Mouse (Mus musculus) brain, adult 2 months (tissue): Measurements from ENCODE around the gene Hist3h2ba.
"Not testable (repeated sequence)": the region's sequence is repeated elsewhere in the genome, so short reads cannot be mapped to it uniquely, and the experiment has no call there.

ENCODE experiments used
- DNase-seq: peaks from one replicate; pipeline ENCODE4 v3.0.0; 2011; ENCODE audit warnings: low read depth, low spot score

Gene Hist3h2ba

DNA sequence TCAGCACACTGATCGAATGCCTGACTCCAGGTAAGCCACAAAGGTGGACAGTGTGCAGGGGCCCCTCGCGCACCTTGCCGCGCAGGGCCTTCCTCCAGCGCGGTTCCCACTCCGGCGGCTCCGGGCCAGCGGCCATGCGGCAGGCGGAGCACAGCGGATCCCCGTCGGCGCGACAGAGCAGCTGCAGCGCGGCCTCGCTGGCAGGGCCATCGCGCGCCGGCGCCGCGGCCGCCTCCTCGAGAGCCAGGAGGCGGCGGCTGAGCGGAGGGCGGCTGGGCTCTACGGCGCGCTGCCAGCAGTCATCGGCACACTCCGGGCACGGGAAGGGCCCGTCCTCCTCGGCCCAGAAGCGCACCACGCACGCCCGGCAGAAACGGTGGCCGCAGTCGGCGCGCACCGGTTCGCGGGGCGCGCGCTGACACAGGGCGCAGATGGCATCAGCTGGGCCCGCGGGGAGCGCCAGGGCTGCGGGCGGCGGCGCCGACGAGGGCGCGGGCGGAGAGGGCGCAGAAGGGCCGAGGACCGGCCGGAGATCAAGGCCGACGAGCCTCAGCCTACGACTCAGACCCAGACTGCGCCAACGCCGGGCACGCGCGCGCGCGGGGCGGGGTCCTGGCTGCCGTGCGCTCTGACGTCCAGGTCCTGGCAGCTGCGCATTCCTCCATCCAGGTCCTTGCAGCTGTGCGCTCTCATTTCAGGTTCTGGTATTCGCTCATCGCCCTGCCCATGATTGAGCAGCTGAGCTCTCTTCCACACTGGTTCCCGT, 10.2 kb upstream of the Hist3h2ba start, which contains the start of gene Rnf187:
Rnf187 (minus strand) TSS at position 595 of the 766 bp plus-strand sequence.
- DNase-seq: peak; percentile 99

- no peak for DNase-seq
Observed at GRCm38 (mm10) chr11:58939088-58939439, 9.7 kb upstream of the Hist3h2ba start.

GRCm38 (mm10) chr11:58944136-58944535, 4.6 kb upstream of the Hist3h2ba start:
- peak; percentile 60 for DNase-seq

DNA sequence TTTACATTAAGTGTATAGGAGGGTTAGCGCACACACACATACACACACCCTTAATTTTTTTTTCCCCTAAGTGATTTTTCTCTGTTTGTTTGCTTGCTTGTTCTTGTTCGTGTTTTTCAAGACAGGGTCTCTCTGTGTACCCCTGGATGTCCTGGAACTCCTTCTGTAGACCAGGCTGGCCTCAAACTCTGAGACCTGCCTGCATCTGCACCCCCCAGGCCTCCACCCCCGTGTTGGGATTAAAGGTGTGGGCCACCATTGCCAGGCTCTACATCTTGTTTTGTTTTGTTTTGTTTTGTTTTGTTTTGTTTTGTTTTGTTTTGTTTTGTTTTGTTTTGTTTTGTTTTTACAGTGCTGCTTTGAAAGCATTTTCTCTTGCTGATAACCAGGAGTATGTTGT, 1.4 kb upstream of the Hist3h2ba start:
- no peak for DNase-seq

GRCm38 (mm10) chr11:58947798-58948528, 757 bp upstream of the Hist3h2ba start:
- peak; percentile 83 for DNase-seq

- DNase-seq: peak; percentile 97
Observed at GRCm38 (mm10) chr11:58949480-58950431, 1.0 kb downstream of the Hist3h2ba start.

DNA sequence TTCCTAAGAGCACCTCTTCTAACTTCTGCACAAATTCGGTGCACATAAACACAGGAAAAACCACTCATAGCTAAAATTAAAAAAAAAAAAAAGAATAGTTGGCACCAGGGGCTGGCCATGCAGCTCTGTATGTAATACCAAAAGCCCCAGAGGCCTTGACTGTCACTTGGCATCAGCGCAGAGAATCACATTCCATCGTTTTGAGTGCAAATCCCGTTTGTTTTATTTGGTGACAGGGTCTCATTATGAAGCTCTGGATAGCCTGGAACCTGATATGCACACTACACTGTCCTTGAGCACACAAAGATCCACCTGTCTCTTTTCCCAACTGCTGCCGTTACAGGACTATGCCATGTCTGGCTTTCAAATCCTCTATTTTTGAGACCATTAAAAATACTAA, 2.5 kb downstream of the Hist3h2ba start:
- DNase-seq: no peak

GRCm38 (mm10) chr11:58953351-58954169, 4.8 kb downstream of the Hist3h2ba start:
- peak; percentile 83 for DNase-seq

GRCm38 (mm10) chr11:58954170-58954419, 5.4 kb downstream of the Hist3h2ba start:
- DNase-seq: not testable (repeated sequence)

DNA sequence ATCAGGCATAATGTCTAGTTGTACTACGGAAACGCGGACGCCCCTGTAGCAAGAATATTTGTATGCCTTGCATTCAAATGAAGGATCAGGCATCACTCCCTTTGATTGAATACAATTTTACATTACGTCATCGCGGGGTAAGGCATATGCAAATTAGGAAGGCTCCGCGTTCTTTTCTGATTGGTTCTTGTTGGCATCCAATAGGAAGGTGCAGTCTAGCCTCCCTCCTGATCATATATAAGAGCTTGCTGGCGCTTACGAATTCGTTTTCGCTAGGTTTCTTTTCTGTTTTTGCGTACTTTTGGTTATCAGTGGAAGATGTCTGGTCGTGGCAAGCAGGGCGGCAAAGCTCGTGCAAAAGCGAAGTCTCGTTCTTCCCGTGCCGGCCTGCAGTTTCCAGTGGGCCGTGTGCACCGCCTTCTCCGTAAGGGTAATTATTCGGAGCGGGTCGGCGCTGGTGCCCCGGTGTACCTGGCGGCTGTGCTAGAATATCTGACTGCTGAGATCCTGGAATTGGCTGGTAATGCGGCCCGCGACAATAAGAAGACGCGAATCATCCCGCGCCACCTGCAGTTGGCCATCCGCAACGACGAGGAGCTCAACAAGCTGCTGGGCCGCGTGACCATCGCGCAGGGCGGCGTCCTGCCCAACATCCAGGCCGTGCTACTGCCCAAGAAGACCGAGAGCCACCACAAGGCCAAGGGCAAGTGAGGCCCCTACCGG, 5.9 kb downstream of the Hist3h2ba start, which contains the start of the genes Hist3h2a and Trim17:
Hist3h2a (plus strand) TSS at position 266 of the 723 bp plus-strand sequence.
Trim17 (plus strand) TSS at position 266 of the 723 bp plus-strand sequence.
- DNase-seq: peak; percentile 100

DNA sequence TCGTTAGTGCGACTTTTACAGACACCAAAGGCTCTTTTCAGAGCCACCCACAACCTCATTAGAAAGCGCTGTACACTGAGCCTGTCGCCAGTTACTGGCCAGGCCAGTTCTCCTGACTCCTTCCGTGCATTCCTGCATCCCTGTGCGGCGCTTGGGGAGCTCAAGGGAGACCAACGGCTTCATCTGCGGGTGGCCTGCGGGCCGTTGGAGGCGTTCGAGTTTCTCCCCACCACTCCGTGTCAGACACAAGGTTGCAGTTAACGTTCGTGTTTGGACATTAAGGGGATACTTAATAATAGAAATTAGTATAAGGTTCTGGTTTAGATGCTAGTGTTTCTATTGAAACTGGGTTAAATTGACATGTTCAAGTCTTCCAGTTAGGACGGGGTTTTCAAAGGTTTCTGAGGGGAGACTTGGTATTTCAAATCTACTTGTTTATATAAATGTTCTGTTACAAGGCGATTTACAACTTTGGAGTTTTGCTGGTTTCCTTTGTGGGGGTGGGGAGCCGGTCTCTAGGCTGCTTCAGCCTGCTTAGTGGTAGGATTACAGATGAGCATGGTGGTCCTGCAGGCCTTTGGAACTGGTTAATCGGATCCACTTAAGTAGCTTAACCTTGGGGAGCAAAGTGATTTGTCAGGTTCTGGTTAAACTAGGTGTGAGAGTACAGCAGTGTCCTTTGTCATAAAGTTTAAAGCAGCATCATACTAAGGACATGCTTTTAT, 6.6 kb downstream of the Hist3h2ba start:
- DNase-seq: no peak

DNA sequence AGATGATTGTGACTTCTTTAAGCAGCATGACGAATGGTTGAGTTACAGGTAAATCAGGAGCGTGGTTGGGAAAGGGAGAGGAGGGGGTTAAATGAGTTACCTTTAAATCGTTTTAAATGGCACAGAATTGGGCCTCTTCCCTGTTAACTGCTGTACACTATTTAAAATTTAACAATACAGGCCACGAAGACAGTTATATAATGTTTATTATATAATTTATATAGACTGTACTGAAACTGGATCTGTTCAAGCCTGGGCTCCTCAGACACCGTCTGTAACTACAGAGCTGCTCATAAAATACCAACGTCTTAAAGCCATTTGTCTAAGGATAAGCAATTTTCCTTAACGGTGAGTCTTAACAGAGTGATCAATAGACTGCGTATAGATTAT, 7.1 kb downstream of the Hist3h2ba start:
- no peak for DNase-seq

- DNase-seq: peak; percentile 70
Observed at GRCm38 (mm10) chr11:58957226-58957914, 8.7 kb downstream of the Hist3h2ba start.

GRCm38 (mm10) chr11:58958536-58958935, 9.8 kb downstream of the Hist3h2ba start:
- no peak for DNase-seq

- no peak for DNase-seq
Observed at GRCm38 (mm10) chr11:58959186-58959825, 10.6 kb downstream of the Hist3h2ba start.

- DNase-seq: peak; percentile 98
Observed at GRCm38 (mm10) chr11:58959921-58960465, 11.3 kb downstream of the Hist3h2ba start.

GRCm38 (mm10) chr11:58961364-58962177, 12.9 kb downstream of the Hist3h2ba start:
- DNase-seq: peak; percentile 60
